Mouse (Mus musculus): Measurements from ENCODE around the gene Padi2. TPM values are rescaled to one million over a fixed set of nuclear protein-coding genes. Genes with fewer than 3 reads are reported as not detected.

Padi2 gene
- polyA plus RNA-seq, 1 experiment from 2014 or later: 4.6 TPM

- H3K27me3 ChIP-seq: no peaks in the 10 kb centered on the region
- no peak for TF ChIP-seq CTCF (IDR thresholded peaks at IDR 0.05)
- POLR2A ChIA-PET: no interaction called here
- ATAC-seq (peak; percentile 58), DNase-seq (ENCODE audit: low read depth, low spot score) (no peak)
- in situ Hi-C loops (cut with MboI; ENCODE audit: low pct_unique_long_range_greater_than_20kb): no loop called here
- CTCF ChIA-PET: no interaction called here
Measured at GRCm38 (mm10) chr4:140986711-140987395, 80.7 kb downstream of the Padi2 start, which contains the start of gene Atp13a2. Gene Atp13a2 (plus strand): TSS chr4:140986873.

GRCm38 (mm10) chr4:140987476-140987875 is 81.3 kb downstream of the Padi2 start:
- in situ Hi-C loops (cut with MboI; ENCODE audit: low pct_unique_long_range_greater_than_20kb): no loop called here
- no peak for TF ChIP-seq CTCF (IDR thresholded peaks at IDR 0.05)
- ChIA-PET POLR2A (no interaction called here), CTCF (no interaction called here)
- no peak for DNase-seq (ENCODE audit: low read depth, low spot score)
- H3K27me3 ChIP-seq: no peaks in the 10 kb centered on the region
- no peak for ATAC-seq

DNA sequence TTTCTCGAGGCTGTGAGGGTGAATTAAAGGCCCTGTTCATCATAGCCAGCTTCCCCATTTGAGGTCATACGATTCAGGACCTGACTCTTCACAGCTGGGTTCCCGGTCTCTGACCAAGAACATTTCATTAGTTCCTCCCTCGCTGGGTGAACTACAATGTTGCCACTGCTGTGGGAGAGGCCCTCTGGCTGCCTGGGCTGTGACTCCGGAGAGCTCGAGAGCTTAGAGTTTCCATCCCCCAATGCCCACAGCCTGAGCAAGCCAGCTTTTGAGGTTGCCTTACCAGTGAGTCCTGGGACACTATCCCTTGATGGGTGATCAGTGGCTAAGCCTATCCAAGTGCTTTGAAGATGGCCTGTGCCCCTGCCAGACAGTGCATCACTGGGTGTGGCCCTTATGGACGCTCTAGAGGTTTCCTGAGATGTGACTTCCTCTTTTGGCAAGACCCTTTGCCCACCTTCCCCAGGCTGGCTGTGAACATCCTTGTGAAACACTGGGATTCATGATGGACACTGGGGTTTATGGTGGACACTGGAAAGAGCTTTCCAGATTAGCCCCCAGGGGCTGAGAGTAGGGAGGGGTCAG is 82.7 kb downstream of the Padi2 start:
- ChIA-PET POLR2A (interaction anchor here (1.0 kb wide), 1 partner anchor 11 kb away, joined by 3 read pairs; no protein-coding TSS in a partner anchor), CTCF (interaction anchor here (0.8 kb wide), 1 partner anchor 9 kb away, joined by 3 read pairs; no protein-coding TSS in a partner anchor)
- no peaks in the 10 kb centered on the region for H3K27me3 ChIP-seq
- in situ Hi-C loops (cut with MboI; ENCODE audit: low pct_unique_long_range_greater_than_20kb): no loop called here
- DNase-seq (ENCODE audit: low read depth, low spot score): no peak
- ATAC-seq: no peak
- TF ChIP-seq CTCF (IDR thresholded peaks at IDR 0.05): no peak

DNA sequence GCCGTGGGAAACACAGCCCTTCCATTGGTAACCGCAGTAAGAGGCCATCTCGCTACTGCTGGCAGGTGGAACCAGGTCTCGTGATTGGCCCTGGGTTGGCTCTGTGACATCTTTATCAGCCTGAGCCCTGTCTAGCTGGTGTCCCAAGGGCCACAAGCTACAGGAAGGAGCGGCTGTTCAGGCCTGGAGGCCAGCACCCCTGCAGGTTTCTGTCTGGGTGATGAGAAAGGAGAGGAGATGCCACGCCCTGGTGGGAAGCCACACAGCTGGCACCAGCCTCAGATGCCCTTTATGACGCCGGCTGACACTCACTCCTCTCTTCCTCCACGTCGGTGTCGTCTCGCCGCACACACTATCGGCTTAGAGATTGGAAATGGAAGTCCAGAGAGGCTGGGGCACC is 83.3 kb downstream of the Padi2 start:
- DNase-seq (ENCODE audit: low read depth, low spot score): no peak
- in situ Hi-C loops (cut with MboI; ENCODE audit: low pct_unique_long_range_greater_than_20kb): no loop called here
- CTCF ChIA-PET: no interaction called here
- TF ChIP-seq CTCF (IDR thresholded peaks at IDR 0.05): no peak
- no peak for ATAC-seq
- no peaks in the 10 kb centered on the region for H3K27me3 ChIP-seq
- POLR2A ChIA-PET: no interaction called here

- ChIA-PET CTCF (no interaction called here), POLR2A (no interaction called here)
- DNase-seq (ENCODE audit: low read depth, low spot score): no peak
- H3K27me3 ChIP-seq: no peaks in the 10 kb centered on the region
- TF ChIP-seq CTCF (IDR thresholded peaks at IDR 0.05): no peak
- in situ Hi-C loops (cut with MboI; ENCODE audit: low pct_unique_long_range_greater_than_20kb): no loop called here
- no peak for ATAC-seq
Measured at GRCm38 (mm10) chr4:140992215-140992614, 86.1 kb downstream of the Padi2 start.

DNA sequence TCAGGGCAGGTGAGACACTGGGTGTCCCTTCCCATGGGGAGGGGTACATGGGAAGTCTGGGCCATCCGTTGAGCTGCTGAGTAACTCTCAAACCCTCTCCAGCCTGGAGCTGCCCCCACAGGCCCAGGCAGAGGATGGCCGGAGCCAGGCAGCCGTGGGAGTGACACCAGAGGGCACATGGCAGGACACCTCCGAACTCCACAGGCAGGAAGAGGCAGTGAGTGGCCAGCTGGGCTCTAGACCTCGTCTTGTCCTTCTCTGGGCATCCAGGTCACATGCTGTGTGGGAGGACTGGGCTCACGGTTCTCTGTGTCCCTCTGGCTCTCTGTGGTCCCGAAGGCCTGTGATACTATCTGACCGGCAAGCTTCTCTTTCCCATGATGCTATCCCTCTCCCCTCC is 87.7 kb downstream of the Padi2 start:
- ChIA-PET POLR2A (no interaction called here), CTCF (interaction anchor here (1.7 kb wide), 1 partner anchor 38 kb away, joined by 5 read pairs; no protein-coding TSS in a partner anchor)
- ATAC-seq (no peak), DNase-seq (ENCODE audit: low read depth, low spot score) (no peak)
- no peaks in the 10 kb centered on the region for H3K27me3 ChIP-seq
- no peak for TF ChIP-seq CTCF (IDR thresholded peaks at IDR 0.05)
- in situ Hi-C loops (cut with MboI; ENCODE audit: low pct_unique_long_range_greater_than_20kb): no loop called here

DNA sequence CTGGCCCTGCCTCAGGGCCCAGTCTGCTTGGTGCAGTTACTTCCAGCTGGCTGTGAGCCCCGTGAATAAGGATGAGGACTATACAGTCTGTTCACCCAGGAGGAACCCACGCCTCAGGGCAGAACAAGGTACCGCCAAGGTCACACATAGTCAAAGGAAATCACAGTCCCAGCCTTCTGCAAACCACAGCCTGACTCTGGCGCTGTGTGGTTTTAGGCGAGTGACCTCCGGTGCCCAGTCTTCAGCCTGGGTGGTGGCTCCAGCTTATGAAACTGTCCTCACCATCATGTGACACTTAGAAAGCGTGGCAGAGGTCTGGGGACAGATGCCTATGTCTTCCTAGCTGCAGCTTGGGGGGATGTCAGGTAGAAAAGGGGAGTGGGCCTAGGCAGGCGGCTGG is 89.7 kb downstream of the Padi2 start:
- ChIA-PET CTCF (no interaction called here), POLR2A (no interaction called here)
- ATAC-seq: no peak
- H3K27me3 ChIP-seq: no peaks in the 10 kb centered on the region
- no peak for DNase-seq (ENCODE audit: low read depth, low spot score)
- no peak for TF ChIP-seq CTCF (IDR thresholded peaks at IDR 0.05)
- in situ Hi-C loops (cut with MboI; ENCODE audit: low pct_unique_long_range_greater_than_20kb): no loop called here

GRCm38 (mm10) chr4:140996812-140997211 is 90.7 kb downstream of the Padi2 start:
- no peak for DNase-seq (ENCODE audit: low read depth, low spot score)

More at GRCm38 (mm10) chr4:140996812-140997211, 90.7 kb downstream of the Padi2 start:
- CTCF ChIA-PET: no interaction called here
- in situ Hi-C loops (cut with MboI; ENCODE audit: low pct_unique_long_range_greater_than_20kb): no loop called here
- no peak for TF ChIP-seq CTCF (IDR thresholded peaks at IDR 0.05)
- POLR2A ChIA-PET: no interaction called here
- ATAC-seq: no peak
- no peaks in the 10 kb centered on the region for H3K27me3 ChIP-seq

Other genes starting within 250 kb of the Padi2 start
- gene Arhgef10l, start 240.3 kb upstream of the Padi2 start, polyA plus RNA-seq (2021): 34.1 TPM
- gene Rcc2, start 205.8 kb upstream of the Padi2 start, polyA plus RNA-seq (2021): 84.8 TPM
- gene Padi6, start 163.7 kb upstream of the Padi2 start, polyA plus RNA-seq (2021): not detected
- 0.04 TPM for gene Padi4, start 132.1 kb upstream of the Padi2 start, polyA plus RNA-seq (2021)
- gene Padi3, start 95.7 kb upstream of the Padi2 start, polyA plus RNA-seq (2021): not detected
- gene Padi1, start 60.6 kb upstream of the Padi2 start, polyA plus RNA-seq (2021): 0.05 TPM
- gene Sdhb, start 54.9 kb downstream of the Padi2 start, polyA plus RNA-seq (2021): 296 TPM
- 42.6 TPM for gene Atp13a2, start 80.5 kb downstream of the Padi2 start, polyA plus RNA-seq (2021)
- 40.3 TPM for gene Mfap2, start 104.1 kb downstream of the Padi2 start, polyA plus RNA-seq (2021)
- gene Crocc, start 154.2 kb downstream of the Padi2 start, polyA plus RNA-seq (2021): 11.9 TPM
- 55.9 TPM for gene Necap2, start 172.0 kb downstream of the Padi2 start, polyA plus RNA-seq (2021)
- gene Spata21, start 182.0 kb downstream of the Padi2 start, polyA plus RNA-seq (2021): not detected
- 54.3 TPM for gene Szrd1, start 233.4 kb downstream of the Padi2 start, polyA plus RNA-seq (2021)
- 9.2 TPM for gene Fbxo42, start 241.6 kb downstream of the Padi2 start, polyA plus RNA-seq (2021)